Mouse (Mus musculus): ENCODE results near the gene Elavl4.

Elavl4 gene

DNA sequence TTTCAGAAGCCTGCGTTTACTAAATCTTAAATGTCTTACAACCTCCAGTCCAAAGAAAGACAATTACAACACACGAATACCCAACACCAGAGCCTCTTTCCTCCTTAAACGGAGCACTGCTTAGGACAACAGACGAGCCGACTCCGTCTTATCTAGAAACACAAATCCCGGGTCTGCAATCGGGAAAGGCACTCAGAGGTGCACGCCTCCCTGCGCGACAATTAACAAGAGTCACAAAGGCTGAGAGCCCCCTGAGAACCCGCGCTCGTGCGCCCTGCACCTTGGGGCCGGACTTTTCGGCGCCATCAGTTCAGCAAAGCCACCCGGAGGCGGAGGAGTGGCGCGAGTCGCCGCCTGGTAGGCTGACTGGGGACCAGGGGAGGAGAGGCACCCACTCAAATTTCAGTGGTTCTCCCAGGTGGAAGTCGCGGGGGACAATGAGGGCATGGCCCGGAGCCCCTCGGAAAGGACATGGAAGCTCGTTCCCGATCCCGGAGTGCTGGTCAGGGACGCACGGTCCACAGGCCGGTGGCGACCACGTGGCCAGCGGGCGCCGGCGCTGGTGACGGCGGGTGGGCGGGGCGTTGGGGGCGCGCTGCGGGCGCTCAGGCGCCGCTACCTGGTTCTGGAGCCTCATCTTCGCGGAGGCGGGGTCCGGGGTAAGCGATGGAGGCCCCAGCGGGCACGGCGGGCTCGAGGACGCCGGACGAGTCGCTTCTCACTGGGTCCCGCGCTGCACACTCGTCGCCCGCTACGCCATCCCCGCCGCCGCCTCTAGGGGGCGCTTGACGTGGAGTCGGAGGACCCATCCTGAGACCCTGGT, at the start of gene Elavl4:
Elavl4 (minus strand) TSS at position 732 of the 823 bp plus-strand sequence.
- no peak for DNase-seq (ENCODE audit: low spot score)

DNA sequence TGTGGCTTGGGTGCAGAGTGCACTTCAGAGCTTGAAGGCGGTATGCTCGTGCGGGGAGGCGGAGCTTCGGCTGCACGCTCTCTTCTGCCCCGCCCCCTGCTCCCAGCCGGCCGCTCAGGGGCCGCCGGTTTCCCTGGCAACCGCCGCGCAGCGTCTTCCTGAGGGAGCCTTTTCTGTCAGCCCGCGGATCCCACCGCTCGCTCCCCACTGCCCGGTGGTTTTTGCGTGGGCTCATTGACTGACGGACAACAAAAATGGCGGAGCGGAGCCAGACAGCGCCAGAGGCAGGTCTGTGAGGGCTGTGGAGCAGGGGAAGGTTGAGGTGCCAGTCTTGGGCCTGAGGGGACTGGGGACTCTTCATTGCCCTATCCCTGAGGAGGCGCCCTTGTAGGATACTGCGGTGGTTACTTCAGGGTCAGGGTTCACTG, 45.9 kb upstream of the Elavl4 start, which contains the start of gene Agbl4:
Agbl4 (plus strand) TSS at position 44 of the 428 bp plus-strand sequence.
- DNase-seq (ENCODE audit: low spot score) = peak; percentile 2

DNA sequence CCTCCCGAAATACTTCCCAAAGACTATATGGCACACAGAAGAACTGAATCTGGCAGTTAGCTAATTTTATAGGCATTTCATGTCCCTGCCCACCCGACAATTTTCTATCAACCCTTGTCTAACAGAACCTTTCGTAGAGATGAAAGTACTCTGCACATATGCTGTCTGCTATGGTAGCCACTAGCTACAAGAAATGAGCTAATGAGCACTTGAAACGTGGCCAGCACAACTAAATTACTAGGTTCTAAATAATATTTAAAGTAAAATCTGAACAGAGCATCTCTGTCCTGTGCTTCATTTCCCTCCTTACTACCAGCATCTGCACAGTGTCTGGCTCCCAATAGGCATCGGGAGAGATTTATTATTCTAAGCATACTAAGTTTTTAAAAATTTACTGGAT, 44.5 kb upstream of the Elavl4 start:
- no peak for DNase-seq (ENCODE audit: low spot score)

DNA sequence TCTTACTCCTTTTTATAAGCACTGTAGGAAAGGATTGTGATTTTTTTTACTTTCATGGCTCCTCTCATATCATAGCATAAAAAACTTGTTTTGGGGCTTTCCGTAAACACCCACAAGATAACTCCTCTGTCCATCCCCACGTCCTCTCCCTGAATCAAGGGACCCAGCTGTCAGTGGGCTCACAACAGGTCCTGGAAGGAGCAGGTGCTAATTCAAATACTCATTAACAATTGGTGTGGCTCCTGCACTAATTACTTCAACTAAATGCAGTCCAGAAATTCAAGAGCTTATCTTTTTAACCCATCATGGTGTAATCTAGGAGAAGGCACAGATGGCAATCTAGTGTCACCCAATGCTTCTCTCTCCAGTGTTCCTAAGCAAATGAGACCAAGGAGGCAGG, 8.9 kb upstream of the Elavl4 start:
- DNase-seq (ENCODE audit: low spot score) = no peak

DNA sequence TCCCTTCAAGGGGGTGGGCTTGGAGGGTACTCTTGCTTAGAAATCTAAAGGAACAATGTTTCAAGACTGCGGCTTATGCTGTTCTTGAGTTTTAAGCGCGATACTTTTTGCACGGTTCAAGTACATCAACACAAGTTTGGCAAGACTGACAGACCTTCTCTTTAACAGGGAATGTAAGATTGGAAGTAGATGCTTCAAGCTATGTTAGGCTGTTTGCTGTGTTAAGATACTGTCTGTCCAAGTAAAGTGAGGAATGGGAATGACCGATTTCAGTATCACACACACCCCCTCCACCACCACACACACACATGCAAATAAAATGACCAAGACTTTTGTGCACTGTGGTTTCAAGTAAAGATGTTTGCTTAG, 276 bp upstream of the Elavl4 start:
- no peak for DNase-seq (ENCODE audit: low spot score)

DNA sequence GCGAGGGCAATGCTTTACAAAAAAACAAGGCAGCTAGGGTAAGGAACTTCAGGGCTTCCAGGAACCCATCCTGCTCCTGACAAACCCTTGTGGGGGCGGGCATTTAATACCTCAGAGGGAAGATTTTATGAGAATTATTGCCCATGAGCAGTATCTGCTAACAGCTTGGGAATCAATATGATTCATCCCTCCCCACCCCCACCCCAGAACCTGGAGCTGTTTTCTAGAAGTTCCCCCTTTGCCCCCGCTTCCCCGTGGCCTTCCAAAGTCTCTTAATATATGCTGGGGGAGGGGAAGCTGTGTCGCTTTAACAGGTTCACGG, 892 bp downstream of the Elavl4 start:
- DNase-seq (ENCODE audit: low spot score) = no peak

DNA sequence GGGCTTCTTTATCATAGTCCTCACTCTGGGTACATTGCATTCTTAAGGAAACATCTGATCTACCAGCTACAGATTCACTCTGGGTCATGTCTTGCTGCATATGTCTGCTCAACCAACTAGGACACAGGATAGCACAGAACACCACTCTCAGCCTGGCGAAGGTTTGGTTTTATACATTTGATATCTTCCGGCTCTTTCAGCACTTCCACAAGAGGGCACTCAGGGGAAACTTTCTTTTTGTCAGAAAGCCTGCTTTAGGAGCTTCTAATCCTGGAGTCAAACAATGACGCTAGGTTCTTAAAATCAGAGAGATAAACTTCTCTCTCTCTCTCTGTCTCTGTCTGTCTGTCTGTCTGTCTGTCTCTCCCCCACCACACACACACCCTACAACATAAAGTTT, 27.8 kb downstream of the Elavl4 start:
- no peak for DNase-seq (ENCODE audit: low spot score)

DNA sequence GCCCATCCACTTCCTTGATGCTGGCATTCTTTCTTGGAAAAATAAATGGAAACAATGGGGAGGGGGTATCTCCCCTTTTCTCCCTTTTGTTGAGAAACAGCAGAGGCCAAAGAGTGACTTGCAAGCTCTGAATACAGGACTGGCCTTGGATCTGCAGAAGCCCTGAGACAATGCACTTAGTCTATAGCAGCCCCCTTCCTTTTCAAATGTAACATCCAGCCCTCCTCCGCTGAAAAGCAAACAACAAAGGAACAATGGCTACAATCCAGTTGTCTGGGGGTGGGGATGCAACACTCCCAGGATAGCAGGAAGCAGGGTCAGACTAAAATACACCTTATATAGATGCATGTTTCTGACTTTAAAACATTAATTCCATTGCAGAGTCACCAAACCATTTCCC, 39.6 kb downstream of the Elavl4 start:
- no peak for DNase-seq (ENCODE audit: low spot score)

DNA sequence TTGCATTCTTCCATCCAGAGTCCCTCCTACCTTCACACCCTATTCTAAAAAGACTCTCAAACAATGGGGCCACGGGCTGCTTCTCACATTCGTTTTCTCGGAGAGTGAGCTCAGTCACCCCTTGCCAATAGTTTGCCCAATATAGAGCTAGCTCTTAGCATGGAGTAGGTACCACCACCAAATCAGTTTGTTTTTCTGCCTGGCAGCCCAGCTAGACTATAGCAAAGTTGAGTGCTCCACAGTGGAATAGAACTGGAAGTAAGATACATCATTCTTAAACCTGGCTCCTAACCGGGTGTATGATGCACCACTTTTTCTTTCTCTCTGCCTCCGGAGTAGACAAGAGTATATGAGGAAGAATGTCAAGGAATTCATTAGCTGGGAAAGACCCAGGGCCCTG, 44.7 kb downstream of the Elavl4 start:
- no peak for DNase-seq (ENCODE audit: low spot score)

DNA sequence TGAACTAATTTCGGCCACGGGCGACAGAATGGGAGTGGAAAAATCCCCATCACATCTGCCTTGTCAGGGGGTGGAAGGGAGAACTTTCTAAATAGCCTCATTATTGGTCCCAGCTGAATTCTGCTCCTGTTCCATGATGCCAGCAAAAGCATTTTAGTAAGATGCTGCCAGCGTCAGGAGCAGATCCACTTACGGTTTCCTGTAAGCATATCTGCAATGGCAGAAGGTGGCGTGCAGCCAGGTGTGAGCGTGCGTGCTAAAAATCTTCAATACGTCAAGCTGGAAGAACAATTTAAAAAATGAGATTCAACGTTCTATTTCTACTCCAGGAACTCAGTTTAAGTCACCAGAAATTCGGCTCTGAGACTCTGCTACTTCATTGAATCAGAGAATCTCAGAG, 45.1 kb downstream of the Elavl4 start:
- no peak for DNase-seq (ENCODE audit: low spot score)

DNA sequence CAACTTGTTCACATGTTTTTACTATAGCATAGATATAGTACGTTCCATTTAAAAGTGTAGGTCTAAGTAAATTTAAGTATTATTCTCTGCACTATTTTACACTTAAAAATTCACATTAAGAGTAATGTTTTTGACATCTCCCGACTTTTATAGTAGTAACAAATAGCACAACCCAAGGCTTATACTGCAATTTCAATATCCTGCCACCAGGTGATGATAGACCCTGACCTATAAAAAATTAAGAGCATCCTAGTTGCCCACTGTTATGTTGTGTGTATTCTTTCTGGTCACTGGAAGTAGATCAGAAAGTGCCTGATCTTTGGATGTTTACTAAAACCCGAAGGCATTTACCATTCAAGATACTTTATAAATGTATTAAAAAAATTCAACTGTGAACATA, 55.9 kb downstream of the Elavl4 start:
- DNase-seq (ENCODE audit: low spot score) = no peak

DNA sequence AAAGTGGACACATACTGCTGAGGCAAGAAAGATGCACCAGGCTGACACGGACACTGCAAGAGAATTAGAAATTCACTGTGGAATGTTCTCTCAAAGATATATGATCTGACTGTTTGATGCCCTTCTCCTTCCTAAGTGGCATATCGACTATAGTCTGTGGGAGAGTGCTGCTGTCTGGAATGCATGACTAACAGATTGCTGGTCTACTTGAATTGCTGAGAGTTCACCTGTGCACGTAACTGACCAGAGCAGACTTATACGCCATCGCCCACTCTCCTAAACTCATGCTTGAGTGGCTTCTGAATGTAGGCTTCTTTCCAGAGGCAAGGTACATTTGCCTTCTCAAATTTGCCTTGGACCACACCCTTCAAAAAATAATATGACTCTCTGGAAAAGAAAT, 58.5 kb downstream of the Elavl4 start:
- DNase-seq (ENCODE audit: low spot score) = no peak

DNA sequence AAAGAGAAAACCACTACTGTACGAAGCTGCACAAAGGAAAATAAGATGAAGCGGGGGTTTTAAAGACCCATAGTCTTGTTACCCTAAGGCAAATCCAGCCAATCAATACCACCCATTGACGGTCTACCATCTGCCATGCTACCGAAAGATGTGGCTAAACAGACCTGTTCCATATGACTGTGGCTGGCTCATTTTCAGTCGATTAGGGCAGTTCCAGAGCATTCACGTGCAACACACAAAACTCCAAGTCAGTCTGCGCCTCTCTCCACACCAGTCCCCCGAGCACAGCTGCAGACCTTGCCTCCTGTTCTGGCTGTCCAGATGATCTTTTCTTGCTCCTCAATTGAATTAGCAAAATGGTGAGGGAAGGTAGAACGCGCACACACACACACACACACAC, 59.2 kb downstream of the Elavl4 start:
- no peak for DNase-seq (ENCODE audit: low spot score)

DNA sequence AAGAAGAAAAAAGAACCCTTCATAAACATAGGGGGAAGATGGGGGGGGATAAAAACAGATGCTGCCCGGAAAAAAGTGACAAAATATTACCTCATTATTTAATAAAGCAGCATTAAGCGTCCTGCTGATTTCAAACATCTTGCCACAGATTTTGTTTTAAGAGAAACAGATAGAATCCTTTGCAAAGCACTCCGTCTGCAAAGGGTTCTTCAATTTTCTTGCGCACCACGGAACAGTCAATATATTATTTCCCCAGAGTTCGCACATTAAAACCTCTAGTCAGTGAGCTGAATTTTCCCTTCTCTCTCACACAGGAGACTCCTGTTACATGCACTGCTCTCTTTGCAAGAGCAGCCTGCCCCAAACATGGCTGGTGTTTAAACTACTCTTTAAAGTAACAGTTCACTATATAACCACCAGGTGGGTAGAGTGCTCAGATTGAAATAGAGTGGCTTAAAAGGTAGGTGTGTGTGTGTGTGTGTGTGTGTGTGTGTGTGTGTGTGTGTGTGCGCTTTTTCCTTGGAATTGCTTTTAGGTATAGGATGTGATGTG, 61.1 kb downstream of the Elavl4 start:
- no peak for DNase-seq (ENCODE audit: low spot score)

DNA sequence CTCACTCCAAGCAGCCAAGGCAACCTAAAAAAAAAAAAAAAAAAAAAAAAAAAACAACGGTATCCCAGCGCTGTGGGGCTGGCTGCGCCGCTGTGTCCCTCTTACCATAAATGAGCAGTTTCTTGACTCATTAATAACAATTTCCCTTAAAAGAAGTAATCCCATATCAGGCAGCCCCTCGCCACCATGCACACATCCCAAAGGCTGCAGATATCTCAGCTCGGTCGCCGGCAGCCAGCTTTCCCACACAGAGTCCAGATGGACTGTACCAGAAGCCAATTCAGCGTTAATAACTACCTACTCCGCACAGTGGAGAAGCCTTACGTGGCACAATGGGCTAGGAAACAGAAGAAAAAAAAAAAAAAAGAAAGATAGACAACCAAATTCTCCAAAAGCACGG, 61.7 kb downstream of the Elavl4 start:
- DNase-seq (ENCODE audit: low spot score) = no peak

DNA sequence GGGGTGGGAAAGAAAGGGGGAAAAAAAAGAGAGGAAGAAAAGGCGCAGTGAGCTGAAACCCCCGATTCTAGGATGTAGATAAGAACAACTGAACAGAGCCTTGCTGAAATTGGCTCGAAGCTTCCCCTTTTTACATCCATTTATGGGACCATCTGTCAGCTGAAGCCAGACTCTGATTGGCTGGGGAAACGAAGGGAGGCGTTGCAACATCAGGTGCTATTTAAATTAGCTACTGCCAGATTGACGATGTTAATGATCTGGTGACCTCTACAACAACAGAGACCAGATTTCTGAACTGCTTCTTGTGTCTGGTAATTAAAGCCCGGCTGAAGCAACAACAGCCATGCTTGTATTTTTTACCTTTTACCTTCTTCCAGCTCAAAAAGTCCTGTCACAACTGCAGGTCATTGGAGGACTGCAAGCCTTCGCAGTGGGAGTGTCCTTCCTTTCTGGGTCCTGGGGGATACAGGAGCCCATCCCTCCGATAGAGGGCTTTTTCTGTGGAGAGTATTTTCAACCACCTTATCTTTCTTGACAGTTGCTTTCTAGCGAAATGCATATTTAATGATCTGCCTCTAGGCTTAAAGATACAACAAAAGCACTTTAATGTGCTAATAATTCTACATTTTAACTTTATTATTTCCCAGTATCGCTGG, 64.2 kb downstream of the Elavl4 start:
- no peak for DNase-seq (ENCODE audit: low spot score)

DNA sequence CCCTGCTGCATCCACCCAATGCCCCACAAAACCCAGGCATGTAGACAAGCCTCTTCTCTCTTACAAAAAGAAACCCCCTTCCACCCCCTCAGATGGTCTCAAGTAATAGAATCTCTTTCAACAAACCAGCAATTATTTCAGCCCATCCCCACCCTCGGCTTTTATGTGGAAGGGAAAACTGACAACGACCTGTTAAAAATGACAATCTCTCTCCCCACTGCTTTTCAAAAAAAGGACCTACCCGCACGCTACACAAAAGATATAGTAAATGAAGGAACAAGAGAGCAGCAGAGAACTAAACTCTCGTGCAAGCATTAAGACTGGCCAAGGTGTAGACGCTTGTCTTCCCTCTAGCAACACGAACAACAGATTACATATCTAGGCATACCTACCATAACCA, 64.9 kb downstream of the Elavl4 start:
- no peak for DNase-seq (ENCODE audit: low spot score)

DNA sequence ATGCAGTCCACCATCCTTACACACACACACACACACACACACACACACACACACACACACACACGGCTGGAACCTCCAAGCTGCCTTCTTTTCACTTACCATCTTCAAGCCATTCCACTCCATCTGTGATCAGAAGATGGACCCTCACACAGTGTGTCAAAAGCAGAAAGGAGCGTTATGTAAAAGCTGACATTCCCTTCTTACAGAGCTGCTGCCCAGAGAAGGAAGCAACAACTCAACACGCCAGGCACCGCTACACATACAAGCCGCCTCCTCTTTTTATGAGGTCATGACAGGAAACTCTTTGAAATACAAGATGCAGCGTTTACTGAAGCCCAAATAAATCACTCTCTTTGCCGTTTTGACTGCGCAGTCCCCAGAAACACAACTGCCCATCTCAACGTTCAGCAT, 65.3 kb downstream of the Elavl4 start:
- DNase-seq (ENCODE audit: low spot score) = no peak

DNA sequence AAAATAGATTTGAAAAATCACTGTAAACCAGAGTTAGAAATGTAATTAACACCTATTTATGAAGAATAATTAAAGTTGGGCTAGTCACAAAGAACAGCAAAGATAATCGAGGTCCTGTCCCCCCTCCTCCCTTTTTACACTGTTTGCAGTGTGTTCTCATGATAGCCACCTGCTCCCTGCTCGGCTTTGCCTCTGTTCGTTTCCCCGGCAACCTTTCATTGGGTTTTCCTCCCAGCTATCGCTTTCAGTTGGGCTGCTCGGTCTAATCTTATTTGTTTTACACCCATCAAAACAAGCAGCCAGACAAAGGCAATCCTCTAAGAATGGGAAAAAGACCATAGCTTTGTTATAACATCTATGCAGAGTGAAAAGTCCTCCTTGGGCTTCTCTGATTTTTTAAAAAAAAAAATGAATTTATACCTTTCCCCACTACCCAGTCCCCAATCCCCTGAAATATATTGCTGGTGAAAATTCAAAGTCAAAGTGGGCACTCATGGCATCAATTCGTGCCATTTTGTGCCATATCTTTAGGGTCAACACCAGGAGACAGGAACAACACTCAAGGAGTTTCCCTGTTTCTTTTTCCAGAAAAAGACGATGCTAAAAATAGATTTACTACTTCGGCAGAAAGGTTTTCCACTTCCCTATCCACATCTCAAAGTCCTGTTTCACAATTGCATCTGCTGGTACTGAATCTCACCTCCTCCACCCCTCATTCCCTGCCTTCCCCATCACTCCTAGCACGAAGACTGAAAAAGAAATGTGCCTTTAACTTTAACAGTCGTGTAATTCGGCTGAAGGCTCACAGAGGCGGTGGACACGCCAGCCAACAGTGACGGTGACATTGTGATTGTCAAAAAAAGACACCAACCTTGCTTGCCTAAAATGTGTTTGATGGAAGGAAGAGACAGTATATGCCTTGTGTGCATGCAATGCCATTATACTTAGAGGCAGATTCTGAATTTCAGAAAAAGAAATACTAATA, 66.1 kb downstream of the Elavl4 start:
- DNase-seq (ENCODE audit: low spot score) = no peak

DNA sequence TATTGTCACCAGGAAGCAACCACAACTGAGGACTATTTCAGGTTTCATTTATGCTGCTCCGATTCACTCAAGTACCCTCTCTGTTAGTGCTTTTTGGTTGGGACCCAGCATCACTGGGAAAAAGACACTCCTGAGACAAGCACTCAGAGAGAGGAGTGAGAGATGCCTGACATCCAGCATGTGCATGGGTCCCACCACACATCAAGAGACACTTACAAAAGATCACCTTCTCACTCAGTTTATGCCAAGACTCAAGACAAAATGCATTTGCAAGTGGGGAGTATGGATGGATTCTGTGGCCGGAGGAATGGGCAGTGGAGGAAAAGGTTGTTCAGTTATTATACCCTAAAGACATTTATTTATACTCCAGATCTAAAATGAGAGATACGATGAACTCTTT, 67.3 kb downstream of the Elavl4 start:
- DNase-seq (ENCODE audit: low spot score) = no peak

DNA sequence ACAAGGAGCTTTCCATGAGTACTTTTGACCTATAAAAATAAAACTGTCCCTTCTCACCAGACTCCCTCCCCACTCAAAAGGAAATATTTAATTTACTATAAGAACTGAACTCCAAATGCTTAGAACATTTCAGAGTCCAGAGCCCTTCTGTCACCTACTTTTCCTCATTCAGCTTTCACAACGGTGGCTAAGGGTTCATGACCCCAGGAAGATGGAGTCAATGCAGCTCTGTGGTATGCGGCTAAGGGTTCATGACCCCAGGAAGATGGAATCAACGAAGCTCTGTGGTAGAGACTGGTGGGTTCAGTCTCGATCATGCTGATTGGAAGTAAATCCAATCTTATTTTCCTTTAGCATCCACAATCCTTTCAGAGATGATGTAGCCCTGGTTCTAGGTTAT, 81.7 kb downstream of the Elavl4 start:
- DNase-seq (ENCODE audit: low spot score) = no peak

DNA sequence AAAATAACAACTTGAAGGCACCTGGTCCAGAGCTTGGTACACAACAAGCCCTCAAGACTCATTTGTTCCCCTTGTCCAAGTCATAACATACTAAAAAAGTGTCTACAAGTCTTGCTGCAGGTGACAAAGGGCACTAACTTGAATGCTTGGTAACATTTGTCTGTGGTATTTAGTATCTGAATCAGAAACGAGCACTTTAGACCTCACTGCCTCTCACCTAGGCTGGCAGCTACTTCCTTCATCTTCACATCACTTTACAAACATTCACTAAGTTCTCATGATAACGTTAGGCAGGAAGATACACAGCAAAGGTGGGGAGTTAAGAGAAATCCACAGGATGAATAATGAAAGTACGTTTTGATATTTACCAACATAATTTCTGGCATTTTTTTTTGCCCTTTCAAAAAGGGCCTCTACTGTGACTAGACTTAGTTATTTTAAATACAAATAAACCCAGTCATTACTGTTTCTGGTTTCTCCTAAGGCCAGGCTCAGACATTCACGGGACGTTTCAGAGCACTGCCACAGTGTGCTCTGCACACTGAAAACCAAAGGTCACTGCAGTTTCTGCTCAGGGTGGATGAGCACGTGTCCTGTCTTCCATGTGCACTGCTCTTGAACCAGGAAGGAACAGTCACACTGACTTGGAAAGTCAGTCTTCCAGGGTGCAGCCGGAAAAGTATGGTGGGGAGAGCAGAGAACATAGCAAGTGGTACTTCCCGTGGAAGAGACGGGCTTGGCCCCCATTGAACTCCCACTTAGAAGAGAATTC, 84.7 kb downstream of the Elavl4 start:
- DNase-seq (ENCODE audit: low spot score) = no peak
